Mouse (Mus musculus): Measurements from ENCODE around the gene Naaladl1.
"Not testable (repeated sequence)": the region's sequence is repeated elsewhere in the genome, so short reads cannot be mapped to it uniquely, and the experiment has no call there.

Naaladl1 gene

DNA sequence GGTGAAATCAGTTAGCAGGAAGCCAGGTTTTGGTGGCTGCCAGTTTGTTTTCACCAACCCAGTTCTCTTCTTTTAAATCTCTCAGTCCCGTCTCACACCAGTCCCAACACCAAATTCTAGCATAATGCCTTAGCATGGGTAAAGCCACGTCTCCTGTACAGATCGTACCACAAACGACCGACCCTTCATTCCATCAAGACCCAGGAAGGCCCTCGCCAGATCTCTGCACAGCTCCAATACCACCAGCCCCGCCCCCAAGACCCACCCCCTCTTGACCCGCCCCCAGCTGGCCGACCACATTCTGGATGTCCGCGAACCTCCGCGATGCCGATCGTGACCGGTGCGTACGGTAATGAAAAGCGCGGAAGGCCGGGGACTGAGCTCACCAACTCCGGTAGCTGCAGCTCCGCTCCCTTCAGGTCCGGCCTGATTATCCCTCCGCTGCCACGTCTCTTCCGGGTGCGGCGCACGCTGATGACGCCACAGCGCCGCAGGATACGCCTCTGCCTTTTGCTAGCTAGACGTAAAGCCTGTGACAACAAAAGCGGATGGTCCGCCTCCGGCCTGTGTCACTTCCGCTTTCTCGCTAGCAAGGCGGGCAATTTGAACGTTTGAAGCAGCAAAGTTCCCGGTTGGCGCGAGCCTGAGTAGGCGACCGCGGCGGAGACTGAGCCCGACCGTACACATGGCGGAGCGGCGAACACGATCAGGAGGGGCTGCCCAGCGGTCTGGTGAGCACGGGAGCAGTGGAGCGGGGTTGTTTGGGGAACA is 20.9 kb upstream of the Naaladl1 start, which contains the start of the genes Zfpl1 and Cdca5:
Zfpl1 (minus strand) TSS at position 479 of the 771 bp plus-strand sequence.
Cdca5 (plus strand) TSS at position 506 of the 771 bp plus-strand sequence.
- DNase-seq, result peak; percentile 98

DNA sequence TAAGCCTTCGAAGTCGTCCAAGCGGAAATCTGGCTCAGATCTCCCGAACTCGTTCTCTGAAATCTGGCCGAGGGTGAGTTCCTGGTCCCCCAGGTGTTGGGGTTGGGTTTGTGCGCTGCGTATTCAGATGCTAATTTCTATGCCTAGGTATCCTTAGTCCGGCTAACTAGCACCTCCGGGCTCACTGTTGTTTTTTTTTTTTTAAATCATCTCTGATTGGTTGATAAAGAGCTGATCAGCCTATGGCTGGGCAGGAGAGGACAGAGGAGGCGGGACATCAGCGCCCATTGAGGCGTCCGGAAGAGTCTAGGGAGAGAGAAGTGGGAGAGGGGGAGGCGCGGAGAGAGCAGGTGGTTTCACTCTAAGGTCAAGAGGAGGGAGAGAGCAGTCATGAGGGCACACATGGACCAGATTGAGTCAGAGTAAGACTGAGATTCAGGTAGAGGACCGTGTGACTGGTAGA is 20.1 kb upstream of the Naaladl1 start:
- no peak for DNase-seq

GRCm38 (mm10) chr19:6088841-6089240 is 16.7 kb upstream of the Naaladl1 start:
- DNase-seq, result no peak

DNA sequence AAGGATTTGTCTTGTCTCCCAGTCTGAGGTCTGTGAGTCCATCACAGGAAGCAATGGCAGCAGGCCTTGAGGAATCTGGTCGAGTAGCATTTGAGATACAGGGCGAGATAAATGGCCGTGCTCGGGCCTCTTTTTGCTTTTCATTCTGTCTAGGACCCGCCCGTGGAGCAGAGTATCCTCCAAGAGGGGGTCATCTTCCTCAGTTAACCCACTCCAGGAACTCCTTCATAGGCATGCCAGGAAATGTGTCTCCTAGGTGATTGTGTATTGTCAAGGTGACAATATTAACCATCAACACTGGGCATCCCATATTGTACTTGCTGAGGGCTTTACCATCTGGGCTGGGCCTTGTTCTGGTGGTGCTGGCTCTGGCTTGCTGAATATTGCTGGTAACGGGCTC is 11.5 kb upstream of the Naaladl1 start, which contains the start of gene AC131692.1:
AC131692.1 (plus strand) TSS at position 301 of the 400 bp plus-strand sequence.
- no peak for DNase-seq

GRCm38 (mm10) chr19:6097847-6098246 is 7.7 kb upstream of the Naaladl1 start:
- no peak for DNase-seq

- DNase-seq, result no peak
Measured at GRCm38 (mm10) chr19:6101186-6101585, 4.4 kb upstream of the Naaladl1 start.

- no peak for DNase-seq
Measured at GRCm38 (mm10) chr19:6102169-6102853, 3.3 kb upstream of the Naaladl1 start.

DNA sequence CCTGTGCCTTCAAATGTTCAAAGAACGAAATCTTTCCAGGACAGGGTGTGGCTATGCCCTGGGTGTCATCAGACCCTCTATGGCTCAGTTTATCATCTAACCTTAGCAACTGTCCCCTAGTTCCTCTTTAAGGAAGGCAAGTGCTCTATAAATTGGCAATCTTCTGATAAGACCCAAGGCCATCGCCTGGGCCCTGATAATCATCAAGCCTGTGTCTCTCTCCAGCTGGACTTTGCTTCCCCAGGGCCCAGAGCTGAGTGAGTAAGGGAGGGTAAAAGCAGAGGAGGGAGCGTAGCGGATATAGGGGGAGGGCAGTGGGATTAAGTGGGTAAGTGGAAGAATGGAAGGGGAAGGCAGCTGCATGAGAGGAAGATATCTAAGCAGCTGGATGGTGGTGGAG is 1.1 kb upstream of the Naaladl1 start:
- DNase-seq, result no peak

- DNase-seq, result no peak
Measured at GRCm38 (mm10) chr19:6113116-6113515, 7.5 kb downstream of the Naaladl1 start.

- peak; percentile 25 for DNase-seq
Measured at GRCm38 (mm10) chr19:6116113-6116850, 10.7 kb downstream of the Naaladl1 start.

GRCm38 (mm10) chr19:6117346-6117985 is 11.9 kb downstream of the Naaladl1 start:
- DNase-seq, result peak; percentile 23

- DNase-seq, result peak; percentile 92
Measured at GRCm38 (mm10) chr19:6117986-6118676, 12.5 kb downstream of the Naaladl1 start, which contains the start of gene Sac3d1. Sac3d1 (minus strand) TSS chr19:6118650.

GRCm38 (mm10) chr19:6118677-6119185 is 13.1 kb downstream of the Naaladl1 start:
- no peak for DNase-seq

- DNase-seq, result no peak
Measured at GRCm38 (mm10) chr19:6121761-6122160, 16.2 kb downstream of the Naaladl1 start.

GRCm38 (mm10) chr19:6123330-6123729 is 17.7 kb downstream of the Naaladl1 start:
- DNase-seq, result no peak

GRCm38 (mm10) chr19:6124898-6125297 is 19.3 kb downstream of the Naaladl1 start:
- DNase-seq, result no peak

DNA sequence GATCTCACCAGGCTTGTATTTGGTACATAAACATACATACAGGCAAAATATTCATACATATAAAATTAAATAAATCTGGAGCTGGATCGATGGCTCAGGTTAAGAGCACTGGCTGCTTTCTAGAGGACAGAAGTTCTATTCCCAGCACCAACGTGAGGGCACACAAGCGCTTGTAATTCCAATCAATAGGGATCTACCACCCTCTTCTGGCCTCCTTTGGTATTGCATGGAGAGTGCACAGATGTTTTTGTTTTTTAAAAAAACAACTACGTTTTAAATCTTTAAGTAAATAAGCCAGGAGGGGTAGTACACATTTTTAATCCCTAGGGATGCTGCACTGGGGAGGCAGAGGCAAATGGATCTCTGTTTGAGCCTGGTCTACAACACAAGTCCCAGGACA is 20.7 kb downstream of the Naaladl1 start:
- no peak for DNase-seq

DNA sequence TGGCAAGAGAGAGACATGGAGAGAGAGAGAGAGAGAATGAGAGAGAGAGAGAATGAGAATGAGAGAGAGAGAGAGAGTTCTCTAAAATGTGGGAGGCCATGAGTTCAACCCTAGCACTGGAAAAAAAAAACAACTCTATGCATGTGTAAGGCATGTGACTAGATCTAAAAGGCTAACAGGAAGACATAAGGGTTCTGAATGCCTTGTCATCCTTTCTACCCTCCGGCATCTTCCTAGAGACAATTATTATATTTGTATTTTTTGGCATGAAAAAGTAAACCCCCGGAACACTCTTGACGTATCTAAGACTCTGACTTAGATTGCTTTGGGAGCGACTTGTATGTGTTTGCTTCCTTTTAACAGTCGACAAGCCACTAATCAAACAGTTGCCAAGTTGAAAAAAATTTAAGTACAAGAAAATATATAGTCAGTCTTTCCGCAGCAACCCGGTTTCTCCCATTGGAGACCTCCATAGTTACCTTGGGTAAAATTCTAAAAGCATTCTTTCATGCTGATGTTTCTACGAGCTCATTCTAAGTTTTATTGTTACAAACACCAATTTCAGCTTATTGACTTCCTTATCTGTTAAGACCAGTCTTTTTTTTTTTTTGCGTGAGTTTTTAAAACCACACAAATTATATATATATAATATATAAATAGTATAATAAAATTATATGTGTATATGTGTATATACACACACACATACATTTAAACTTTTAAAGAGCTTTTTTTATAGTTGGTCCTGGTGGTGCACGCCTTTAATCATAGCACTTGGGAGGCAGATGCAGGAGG is 21.4 kb downstream of the Naaladl1 start:
- no peak for DNase-seq

- DNase-seq, result peak; percentile 97
Measured at GRCm38 (mm10) chr19:6127760-6128341, 22.3 kb downstream of the Naaladl1 start, which contains the start of gene Snx15. Snx15 (minus strand) TSS chr19:6128304.

- not testable (repeated sequence) for DNase-seq
Measured at GRCm38 (mm10) chr19:6130414-6131128, 25.0 kb downstream of the Naaladl1 start.
